Comparison of ENCODE assay signal across 28 mouse cellular contexts in the genomic region with DNA sequence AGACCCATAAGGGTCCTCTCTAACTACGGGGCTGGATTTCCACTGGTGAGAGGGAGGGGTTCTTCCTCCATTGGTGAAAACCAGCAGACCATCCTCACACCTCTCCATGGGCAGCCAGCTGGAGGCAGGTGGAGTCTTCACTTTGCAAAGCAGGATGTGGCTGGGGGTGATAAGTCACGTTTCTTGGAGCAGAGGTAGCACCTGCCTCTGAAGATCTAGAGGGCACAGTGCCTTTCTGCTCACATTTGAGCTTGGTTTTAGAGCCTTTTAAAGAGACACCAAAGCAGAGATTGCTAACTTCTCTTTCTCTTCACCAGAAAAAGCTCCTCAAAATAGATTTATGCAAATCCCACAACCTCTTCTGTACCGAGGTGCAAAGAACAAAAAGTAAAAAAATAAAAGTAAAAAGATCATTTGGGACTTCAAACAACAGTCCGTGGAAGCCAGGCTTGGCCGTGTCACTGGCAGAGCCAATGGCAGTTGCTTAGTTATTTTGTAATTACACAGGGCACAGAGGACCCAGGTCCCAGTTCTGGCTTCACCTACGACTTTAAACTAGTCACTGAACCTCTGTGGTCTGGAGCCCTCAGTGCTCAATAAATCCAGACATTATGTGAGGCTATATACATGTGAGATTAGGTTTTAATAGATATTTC. TPM values are rescaled to one million over a fixed set of nuclear protein-coding genes. Genes with fewer than 3 reads are reported as not detected.
DNase-seq lines count a peak whose midpoint lies in the region; ATAC-seq and TF ChIP-seq lines count a peak whose summit lies in the region.
"Had no signal": no experiment of that assay in that cellular context is flagged by ENCODE, and none has a peak within 500 bp of the region (broad histone marks: within the 10 kb centered on the region; RNA-seq: fewer than 3 reads in every experiment).

No protein-coding gene starts in this region.

- peak overlapping the region; percentile 96 for H3K27ac ChIP-seq in spleen, adult 2 months (ENCODE audit: insufficient read depth, low read length)
- H3K27ac ChIP-seq in bone marrow, adult 2 months (ENCODE audit: control insufficient read depth, insufficient read depth, low read depth, low read length, poor library complexity) = peak overlapping the region; percentile 41; the same call in 1 of the 2 replicates
- no peak overlapping the region for H3K27ac ChIP-seq in layer of hippocampus, adult 2 months
- no peak overlapping the region for H3K27ac ChIP-seq in liver, postnatal 0 days (ENCODE audit: low read depth)
- H3K27ac ChIP-seq: embryonic facial prominence, embryonic 12.5 days; embryonic facial prominence, embryonic 15.5 days; heart, adult 2 months; heart, embryonic 10.5 days; heart, embryonic 13.5 days; hindbrain, embryonic 12.5 days; hindbrain, embryonic 15.5 days had no signal

- H3K4me3 ChIP-seq in spleen, adult 2 months (ENCODE audit: extremely low read depth, insufficient read depth, insufficient read length) = no peak overlapping the region
- no peak overlapping the region for H3K4me3 ChIP-seq in bone marrow, adult 2 months (replicated peaks; ENCODE audit: control insufficient read depth, low read depth, low read length)
- H3K4me3 ChIP-seq in layer of hippocampus, adult 2 months = no peak overlapping the region
- no peak overlapping the region for H3K4me3 ChIP-seq in liver, postnatal 0 days (ENCODE audit: low read depth, low read length)
- H3K4me3 ChIP-seq: embryonic facial prominence, embryonic 12.5 days; embryonic facial prominence, embryonic 15.5 days; heart, adult 2 months; heart, embryonic 10.5 days; heart, embryonic 13.5 days; hindbrain, embryonic 12.5 days; hindbrain, embryonic 15.5 days had no signal

- peaks cover 28% of the 10 kb centered on the region for H3K36me3 ChIP-seq in spleen, adult 2 months (ENCODE audit: control insufficient read depth, insufficient read depth, low read length)
- H3K36me3 ChIP-seq in liver, postnatal 0 days (replicated peaks; ENCODE audit: insufficient read depth, low read length) = no peaks in the 10 kb centered on the region
- H3K36me3 ChIP-seq: embryonic facial prominence, embryonic 12.5 days; embryonic facial prominence, embryonic 15.5 days; G1E; heart, embryonic 10.5 days; heart, embryonic 13.5 days; hindbrain, embryonic 12.5 days; hindbrain, embryonic 15.5 days had no signal

- TF ChIP-seq POLR2A in spleen, adult 2 months (IDR thresholded peaks at IDR 0.05; ENCODE audit: low read depth, low read length) = peak; percentile 26; the same call in 1 of the 2 replicates
- no peak for TF ChIP-seq POLR2A in bone marrow, adult 2 months (IDR thresholded peaks at IDR 0.05; ENCODE audit: borderline replicate concordance, control insufficient read depth, low read depth, low read length)

- H3K27me3 ChIP-seq in spleen, adult 2 months (ENCODE audit: control insufficient read depth, insufficient read depth, low read length) = no peaks in the 10 kb centered on the region
- no peaks in the 10 kb centered on the region for H3K27me3 ChIP-seq in liver, postnatal 0 days (ENCODE audit: insufficient read depth, low read length)
- H3K27me3 ChIP-seq: embryonic facial prominence, embryonic 12.5 days; embryonic facial prominence, embryonic 15.5 days; hindbrain, embryonic 15.5 days had no signal

- TF ChIP-seq EP300 in liver, postnatal 0 days (IDR thresholded peaks at IDR 0.05; ENCODE audit: low read depth) = no peak

- no peak overlapping the region for H3K9ac ChIP-seq in liver, postnatal 0 days (replicated peaks)
- H3K9ac ChIP-seq: embryonic facial prominence, embryonic 12.5 days; embryonic facial prominence, embryonic 15.5 days; forebrain, postnatal 0 days; heart, embryonic 13.5 days; hindbrain, embryonic 12.5 days; hindbrain, embryonic 15.5 days had no signal

- H3K9me3 ChIP-seq in liver, postnatal 0 days (ENCODE audit: low read length) = no peaks in the 10 kb centered on the region
- H3K9me3 ChIP-seq: embryonic facial prominence, embryonic 12.5 days; embryonic facial prominence, embryonic 15.5 days; G1E; heart, embryonic 10.5 days; heart, embryonic 13.5 days; hindbrain, embryonic 12.5 days; hindbrain, embryonic 15.5 days had no signal

- 20% methylated on average over 6 of the region's 6 CpGs for WGBS in spleen, adult 2 months
- WGBS in bone marrow, adult 2 months = 41% methylated on average over 6 of the region's 6 CpGs
- 50% methylated on average over 6 of the region's 6 CpGs for WGBS in liver, postnatal 0 days (ENCODE audit: insufficient replicate concordance)

- H3K4me2 ChIP-seq in liver, postnatal 0 days (ENCODE audit: low read depth, low read length) = no peak overlapping the region
- H3K4me2 ChIP-seq: embryonic facial prominence, embryonic 12.5 days; embryonic facial prominence, embryonic 15.5 days; heart, embryonic 13.5 days; hindbrain, embryonic 12.5 days; hindbrain, embryonic 15.5 days had no signal

- DNase-seq in spleen, adult 2 months (ENCODE audit: low read depth in 1 of 2, low spot score in 2 of 2) = peak in 1 of 2 experiments; percentile 67
- DNase-seq in spleen, postnatal 4 days (ENCODE audit: low spot score in 2 of 2) = no peak
- peak; percentile 79 to 80 for DNase-seq in spleen, postnatal 36 days (ENCODE audit: low spot score in 2 of 2)
- DNase-seq in retina, embryonic 14.5 days (ENCODE audit: low spot score) = no peak
- no peak for DNase-seq in layer of hippocampus, adult 2 months (ENCODE audit: low spot score in 2 of 2)
- no peak for DNase-seq in liver, postnatal 0 days
- DNase-seq: adrenal gland, postnatal 10 days; adrenal gland, postnatal 36 days; cerebellum, adult 11 months; cerebellum, adult 2 months; cerebellum, adult 9-11 months; cerebellum, postnatal 25 days; forebrain, postnatal 0 days; gastrocnemius, postnatal 25 days had no signal

- no peak for TF ChIP-seq CTCF in spleen, adult 2 months (IDR thresholded peaks at IDR 0.05; ENCODE audit: extremely low read depth, insufficient read depth, insufficient read length, insufficient replicate concordance)
- no peak for TF ChIP-seq CTCF in bone marrow, adult 2 months (IDR thresholded peaks at IDR 0.05; ENCODE audit: control insufficient read depth, insufficient read depth, low read length)
- no peak for TF ChIP-seq CTCF in layer of hippocampus, adult 2 months (conservative IDR thresholded peaks at IDR 0.05)
- no peak for TF ChIP-seq CTCF in liver, postnatal 0 days (IDR thresholded peaks at IDR 0.05; ENCODE audit: low read depth)

- H3K4me1 ChIP-seq in spleen, adult 2 months (ENCODE audit: control insufficient read depth, insufficient read depth, insufficient read length) = peaks cover 24% of the 10 kb centered on the region; the same call in 1 of the 2 replicates
- no peaks in the 10 kb centered on the region for H3K4me1 ChIP-seq in bone marrow, adult 2 months (ENCODE audit: control insufficient read depth, insufficient read depth, low read length)
- no peaks in the 10 kb centered on the region for H3K4me1 ChIP-seq in liver, postnatal 0 days (ENCODE audit: insufficient read depth)
- H3K4me1 ChIP-seq: embryonic facial prominence, embryonic 12.5 days; embryonic facial prominence, embryonic 15.5 days; heart, embryonic 10.5 days; heart, embryonic 13.5 days; hindbrain, embryonic 12.5 days; hindbrain, embryonic 15.5 days had no signal

- no peak for ATAC-seq in liver, postnatal 0 days
- ATAC-seq: forebrain, embryonic 14.5 days; forebrain, postnatal 0 days; Patski had no signal

RNA-seq across cellular contexts. Expression of a gene that starts 29.9 kb away (rescaled TPM):
- polyA plus RNA-seq in spleen, adult 2 months (2012; rRNA removed) = 131 and 166 TPM in 2 replicates
- polyA plus RNA-seq in bone marrow, adult 2 months (2011; ENCODE audit: insufficient read depth, insufficient read length, low replicate concordance, missing spikeins) = 18.0 and 35.6 TPM in 2 replicates
- total RNA-seq in layer of hippocampus, adult 2 months (2021) = under 1 TPM; 0.10 to 0.38 TPM
- 0.75 and 0.99 TPM in 2 replicates for polyA plus RNA-seq in liver, postnatal 0 days (2015; fragmentation: Nextera tagmentation; extraction: Ambion mirVana)
- total RNA-seq: common myeloid progenitor, adult 5-6 weeks; gastrocnemius, adult 8-10 months; hematopoietic stem cell, adult 5-6 weeks had no signal
- polyA plus RNA-seq: G1E, Patski had no signal

Comparison
In these comparisons a context has a peak if more than half of its experiments do, and no peak if none do; other contexts are left out.
1. DNase-seq: peak in spleen, postnatal 36 days (2 of 2); none in spleen, postnatal 4 days (0 of 2), retina, embryonic 14.5 days (single experiment), layer of hippocampus, adult 2 months (0 of 2) and liver, postnatal 0 days (single experiment).
2. H3K27ac ChIP-seq: peak in spleen, adult 2 months (single experiment) and bone marrow, adult 2 months (single experiment); none in layer of hippocampus, adult 2 months (single experiment) and liver, postnatal 0 days (single experiment).